Mouse (Mus musculus) brain, embryonic 14.5 days (tissue): ENCODE measurements at regions not wholly inside any gene's neighbourhood (a gene's known extent, or its start where the extent isn't known, plus 50 kb on each side); places are given as distances from the start of the nearest gene placed in this dataset.

Experiments
- CTCF ChIP-seq: fragments of 200-500 bp; IDR thresholded peaks from 2 replicates; pipeline ENCODE4 v1.5.1; 2012; ENCODE audit warnings: inconsistent platforms, mild to moderate bottlenecking, moderate library complexity, borderline replicate concordance; ENCODE audit not compliant: insufficient read depth, insufficient read length; ENCODE audit errors: extremely low read depth
- POLR2A ChIP-seq: fragments of 200-500 bp; IDR thresholded peaks from 2 replicates; pipeline ENCODE4 v1.6.1; 2012; ENCODE audit warnings: mild to moderate bottlenecking, inconsistent platforms, borderline replicate concordance; ENCODE audit not compliant: poor library complexity, insufficient read depth, insufficient read length, severe bottlenecking; ENCODE audit errors: extremely low read depth

- TF ChIP-seq CTCF = no peak
- TF ChIP-seq POLR2A = no peak
Observed at GRCm38 (mm10) chr11:117425927-117426326, 58.2 kb upstream of the Gm11733 start.
